Mouse (Mus musculus): Measurements from ENCODE around the gene Ppy.

DNA sequence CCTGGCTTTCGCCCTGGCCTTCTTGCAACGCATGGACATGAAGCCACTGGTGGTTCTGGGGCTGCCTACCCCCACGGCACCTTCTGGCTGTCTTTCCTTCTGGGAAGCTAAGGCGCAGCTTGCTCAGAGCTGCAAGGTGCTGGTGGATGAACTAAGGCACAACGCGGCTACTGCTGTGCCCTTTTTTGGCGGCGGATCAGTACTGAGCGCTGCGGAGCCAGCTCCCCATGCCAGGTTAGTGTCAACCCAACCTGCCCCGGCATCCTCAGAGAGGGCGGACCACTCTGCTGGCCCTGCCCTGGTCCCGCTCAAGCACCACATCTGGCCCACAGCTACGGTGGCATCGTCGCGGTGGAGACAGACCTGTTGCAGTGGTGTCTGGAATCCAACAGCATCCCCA, 45.4 kb upstream of the Ppy start:
- TF ChIP-seq CTCF (IDR thresholded peaks at IDR 0.05; ENCODE audit: borderline replicate concordance, insufficient read depth, low read depth, low read length), result no peak
- no peak for TF ChIP-seq POLR2A (IDR thresholded peaks at IDR 0.05; ENCODE audit: borderline replicate concordance, insufficient read depth, low read length)
